Mouse (Mus musculus) urinary bladder, postnatal 0 days (tissue): ENCODE results near the gene Pcgf2. TPM values are rescaled to one million over a fixed set of nuclear protein-coding genes. Genes with fewer than 3 reads are reported as not detected.

ENCODE experiments used
- microRNA-seq: library from miRNA; unstranded; fragments of <30 nt; microRNA quantifications from one replicate; pipeline ENCODE4, GENCODE M21; 2016
- polyA plus RNA-seq: library from polyadenylated mRNA; unstranded; fragments of >200 nt; fragmentation: Nextera tagmentation; extraction: Ambion mirVana; gene quantifications from 2 replicates; pipeline ENCODE4 v1.2.1, GENCODE M21; 2015

Pcgf2 gene
- 5.4 and 7.4 TPM in 2 replicates for polyA plus RNA-seq

DNA sequence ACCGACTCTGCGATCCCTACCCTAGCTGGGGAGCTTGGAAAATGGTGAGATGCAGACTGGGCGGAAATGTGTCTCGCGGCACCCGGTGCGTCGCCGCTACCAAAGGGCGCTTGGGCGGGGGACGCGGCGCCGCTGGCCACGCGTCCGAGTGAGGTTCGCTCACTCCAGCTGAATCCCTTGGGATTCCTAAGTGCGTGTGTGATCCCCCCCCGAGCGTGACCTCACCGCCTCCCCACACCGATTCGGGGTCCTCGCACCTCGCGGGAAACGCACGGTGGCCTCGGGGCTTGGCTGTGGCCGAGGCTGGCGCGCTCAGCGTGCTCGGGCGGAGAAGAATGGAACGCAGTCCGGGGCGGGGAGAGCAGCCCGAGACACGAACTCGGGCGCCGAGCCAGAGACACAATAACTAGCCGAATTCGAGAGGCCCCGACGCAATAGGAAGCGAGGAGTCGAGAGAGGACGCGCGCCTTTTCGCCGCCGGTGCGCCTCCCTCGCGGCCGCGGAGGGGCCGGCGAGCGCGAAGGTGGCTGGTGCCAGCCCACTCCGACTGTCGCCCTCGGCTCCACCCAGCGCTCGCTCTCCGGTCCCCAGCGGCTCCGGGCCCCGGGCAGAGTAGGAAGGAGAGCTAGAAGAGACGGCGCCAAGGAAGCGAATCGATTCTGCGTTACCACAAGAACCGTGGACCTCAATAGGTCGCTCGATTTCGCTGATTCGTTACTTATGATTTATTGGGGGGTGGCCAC lies at the start of gene Pcgf2:
Pcgf2 (minus strand) TSS at position 495 of the 743 bp plus-strand sequence.

DNA sequence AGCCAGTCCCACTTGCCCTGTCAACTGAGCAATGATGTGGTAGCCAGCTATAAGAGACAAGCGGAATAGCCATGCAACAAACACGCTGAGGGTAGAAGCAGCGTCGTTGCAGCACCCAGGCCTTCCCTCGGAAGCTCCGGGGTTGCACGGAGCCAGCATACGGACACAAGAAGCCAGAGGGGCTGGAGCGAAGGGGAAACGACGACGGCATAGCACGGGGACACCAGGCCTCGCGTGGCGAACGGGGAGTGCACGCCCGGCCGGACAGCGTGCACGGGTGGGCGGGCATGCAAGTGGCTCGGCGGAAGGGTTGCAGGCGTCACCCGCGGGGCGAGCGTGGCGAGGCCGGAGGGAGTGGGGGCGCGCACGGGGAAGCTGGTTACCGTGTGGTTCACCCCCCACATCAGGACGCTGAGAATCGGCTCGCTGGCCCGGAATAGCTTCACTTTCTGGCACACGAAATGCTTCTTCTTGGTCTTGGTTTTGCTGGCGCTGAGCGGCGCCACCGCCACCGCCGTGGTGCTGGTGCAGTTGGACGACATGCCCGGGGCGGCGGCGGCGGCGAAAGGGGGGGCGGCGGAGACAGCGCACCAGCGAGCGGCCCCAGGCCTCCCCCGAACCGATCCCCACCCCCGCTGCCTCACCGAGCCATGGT lies 43.9 kb upstream of the Pcgf2 start, which contains the start of gene Pip4k2b:
Pip4k2b (minus strand) TSS at position 642 of the 655 bp plus-strand sequence.

DNA sequence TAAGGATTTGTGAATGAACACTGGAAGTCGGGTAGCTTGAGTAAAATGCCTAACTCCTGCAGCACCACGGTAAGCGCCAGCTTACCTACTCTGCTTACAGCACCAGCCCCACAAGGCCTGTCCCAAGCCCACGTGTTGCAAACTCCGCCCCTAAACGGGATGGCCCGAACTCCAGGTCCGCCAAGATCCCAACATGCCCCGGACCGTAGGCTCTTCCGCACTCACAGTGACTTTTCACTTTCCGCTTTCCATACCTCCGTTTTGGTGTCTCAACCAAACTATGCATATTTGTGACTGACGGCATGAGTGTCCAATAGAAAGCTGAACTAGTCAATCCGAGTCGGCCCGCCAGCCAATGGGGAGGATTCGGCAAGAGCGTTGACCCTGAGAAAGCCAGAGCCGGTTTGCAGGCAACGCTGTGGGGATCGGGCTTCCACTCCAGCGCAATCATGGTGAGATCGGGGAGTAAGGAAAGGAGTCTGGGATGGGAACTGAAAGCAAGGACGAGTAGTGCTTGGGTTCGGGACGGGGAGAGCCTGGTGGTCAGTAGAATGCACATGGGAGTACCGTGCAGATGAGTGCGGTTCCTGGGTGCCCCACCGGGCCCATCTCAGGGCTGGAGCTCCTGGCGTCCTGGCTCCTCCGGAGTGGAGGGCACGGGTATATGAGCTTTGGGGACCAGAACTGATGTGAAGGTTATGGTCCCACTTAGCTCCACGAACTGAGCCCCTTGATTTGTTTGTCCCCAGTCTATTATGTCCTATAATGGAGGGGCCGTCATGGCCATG lies 2.9 kb upstream of the Pcgf2 start, which contains the start of gene Psmb3:
Psmb3 (plus strand) TSS at position 361 of the 788 bp plus-strand sequence.

GRCm38 (mm10) chr11:97685613-97686321 lies 14.5 kb downstream of the Pcgf2 start, which contains the start of gene Cisd3:
Cisd3 (plus strand) TSS chr11:97685826.

DNA sequence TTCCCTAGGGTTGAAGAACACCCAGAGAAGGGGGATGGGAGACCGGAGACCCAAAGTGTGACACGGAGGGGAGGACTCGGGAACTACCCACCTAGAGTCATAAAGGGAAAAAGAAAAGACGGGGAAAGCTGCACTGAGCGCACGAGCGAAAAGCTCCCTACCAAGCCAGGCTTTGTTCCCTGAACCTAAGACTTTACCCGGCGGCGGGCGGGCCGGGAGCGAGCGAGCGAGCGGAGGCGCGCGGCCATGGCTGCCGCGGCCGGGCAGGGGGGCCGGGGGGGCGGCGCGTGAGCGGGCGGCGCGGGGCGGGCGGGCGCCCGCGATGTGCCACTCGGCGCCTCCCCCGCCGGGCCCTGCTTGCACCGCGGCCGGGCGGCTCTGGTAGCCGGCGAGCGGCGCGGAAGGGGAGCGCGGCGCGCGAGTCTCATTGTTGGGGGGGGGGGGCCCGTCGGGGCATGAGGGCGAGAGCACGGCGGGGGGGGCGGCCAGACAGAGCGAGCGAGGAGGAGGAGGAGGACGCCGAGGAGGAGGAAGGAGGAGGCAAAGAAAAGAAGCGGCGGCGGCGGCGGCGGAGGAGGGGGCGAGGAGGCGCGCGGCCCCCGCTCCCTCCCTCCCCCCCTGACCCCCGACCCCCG lies 37.3 kb downstream of the Pcgf2 start, which contains the start of gene Mllt6:
Mllt6 (plus strand) TSS at position 522 of the 635 bp plus-strand sequence.

Small RNA genes within 50 kb of the gene (microRNA-seq; reads per million reads assigned to microRNA genes)
- gene Gm24158, result not detected
- gene Mir6927, result not detected
- gene Mir8102, result not detected

Other genes starting within 250 kb of the Pcgf2 start
- 0.61 and 0.96 TPM in 2 replicates for gene 4933428G20Rik, start 200.2 kb downstream of the Pcgf2 start, polyA plus RNA-seq
- 0.07 TPM in 1 of 2 replicates, not detected in the other for gene Srcin1, start 124.3 kb downstream of the Pcgf2 start, polyA plus RNA-seq
- 0.53 and 0.85 TPM in 2 replicates for gene Epop, start 70.8 kb downstream of the Pcgf2 start, polyA plus RNA-seq
- 0.77 and 0.80 TPM in 2 replicates for gene Mllt6, start 37.1 kb downstream of the Pcgf2 start, polyA plus RNA-seq
- gene Cisd3, start 14.7 kb downstream of the Pcgf2 start, polyA plus RNA-seq, result 50.3 and 54.7 TPM in 2 replicates
- gene Psmb3, start 2.9 kb upstream of the Pcgf2 start, polyA plus RNA-seq, result 367 and 421 TPM in 2 replicates
- gene Pip4k2b, start 44.2 kb upstream of the Pcgf2 start, polyA plus RNA-seq, result 1.1 and 1.6 TPM in 2 replicates
- gene Cwc25, start 66.1 kb upstream of the Pcgf2 start, polyA plus RNA-seq, result 8.5 and 9.5 TPM in 2 replicates
- not detected in 2 replicates for gene 1700001P01Rik, start 75.4 kb upstream of the Pcgf2 start, polyA plus RNA-seq
- 530 and 534 TPM in 2 replicates for gene Rpl23, start 81.9 kb upstream of the Pcgf2 start, polyA plus RNA-seq
- gene Lasp1, start 98.5 kb upstream of the Pcgf2 start, polyA plus RNA-seq, result 101 and 122 TPM in 2 replicates
- 1.2 and 1.8 TPM in 2 replicates for gene B230217C12Rik, start 140.3 kb upstream of the Pcgf2 start, polyA plus RNA-seq
- 0.18 and 0.29 TPM in 2 replicates for gene Fbxo47, start 183.7 kb upstream of the Pcgf2 start, polyA plus RNA-seq